Mouse (Mus musculus) heart, embryonic 16.5 days (tissue): ENCODE data around the gene Akap7. TPM values are rescaled to one million over a fixed set of nuclear protein-coding genes. Genes with fewer than 3 reads are reported as not detected.
"Not testable (repeated sequence)": the region's sequence is repeated elsewhere in the genome, so short reads cannot be mapped to it uniquely, and the experiment has no call there.

ENCODE experiments used
- ATAC-seq: fragments of 200-750 bp; cut with Nextera tagmentation; replicated peaks from 2 replicates; pipeline ENCODE4 v1.8.0; 2017; ENCODE audit warnings: moderate number of reproducible peaks; ENCODE audit not compliant: insufficient read depth, low FRiP score; ENCODE audit errors: extremely low read depth
- H3K27ac ChIP-seq: fragments of 300-500 bp; sonication (generic); 2 replicates; pipeline ENCODE4 v1.5.1; 2014; ENCODE audit warnings: mild to moderate bottlenecking, low read length, control low read depth, moderate library complexity
- H3K27me3 ChIP-seq: fragments of 300-500 bp; sonication (generic); 2 replicates; pipeline ENCODE4 v1.6.1; 2014; ENCODE audit warnings: low read length, mixed read lengths; ENCODE audit not compliant: control insufficient read depth, insufficient read depth
- H3K36me3 ChIP-seq: fragments of 300-500 bp; sonication (generic); 2 replicates; pipeline ENCODE4 v1.6.1; 2014; ENCODE audit not compliant: control insufficient read depth, insufficient read depth
- H3K4me1 ChIP-seq: fragments of 300-500 bp; sonication (generic); 2 replicates; pipeline ENCODE4 v1.6.1; 2014; ENCODE audit warnings: low read length, mixed read lengths; ENCODE audit not compliant: control insufficient read depth, insufficient read depth
- H3K4me2 ChIP-seq: fragments of 300-500 bp; sonication (generic); 2 replicates; pipeline ENCODE4 v1.6.1; 2014; ENCODE audit warnings: low read depth, mild to moderate bottlenecking, control low read depth, low read length
- H3K4me3 ChIP-seq: fragments of 300-500 bp; sonication (generic); 2 replicates; pipeline ENCODE4 v1.5.1; 2014; ENCODE audit warnings: mild to moderate bottlenecking, control low read depth, low read length
- H3K9ac ChIP-seq: fragments of 300-500 bp; sonication (generic); 2 replicates; pipeline ENCODE4 v1.6.1; 2014; ENCODE audit warnings: low read length, control low read depth
- H3K9me3 ChIP-seq: fragments of 300-500 bp; sonication (generic); replicated peaks from 2 replicates; pipeline ENCODE4 v1.6.1; 2016; ENCODE audit warnings: low read length; ENCODE audit not compliant: control insufficient read depth
- WGBS: fragments of 180-500 bp; shearing (Covaris S2); extraction: QIAGEN DNeasy Blood & Tissue Kit; methylation state at CpG from one replicate; pipeline ENCODE4 v1.1.7; 2014; 5-methylcytosine and 5-hydroxymethylcytosine counted together
- polyA plus RNA-seq: library from polyadenylated mRNA; unstranded; fragments of >200 nt; fragmentation: Nextera tagmentation; extraction: Ambion mirVana; gene quantifications from 2 replicates; pipeline ENCODE4 v1.2.1, GENCODE M21; 2015

Akap7 gene
- polyA plus RNA-seq, 1 experiment from 2014 or later, result 26.9 TPM

DNA sequence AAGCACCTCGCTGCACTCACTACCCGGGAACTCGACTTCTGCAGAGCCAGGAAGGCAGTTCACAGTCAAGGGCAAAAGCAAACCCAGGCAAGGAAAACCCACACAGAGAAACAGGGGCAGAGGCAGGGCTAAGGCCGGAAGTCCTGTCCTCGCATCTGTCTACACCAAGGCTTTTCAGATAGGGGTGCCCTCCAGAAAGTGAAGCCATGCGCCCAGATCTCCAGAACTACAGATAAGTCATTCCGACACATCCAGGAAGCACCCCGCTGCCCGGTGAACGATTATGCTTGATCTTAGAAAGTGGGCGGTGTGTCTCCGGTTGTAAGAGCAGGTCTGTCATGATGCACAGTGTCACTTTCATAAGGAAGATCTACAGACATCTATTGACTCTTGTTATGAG is 109.1 kb downstream of the Akap7 start:
- Histone ChIP-seq H3K27ac (no peak overlapping the region), H3K9me3 (no peaks in the 10 kb centered on the region), H3K4me3 (peak overlapping the region; percentile 31), H3K9ac (peak overlapping the region; percentile 23), H3K4me1 (peaks cover 7% of the 10 kb centered on the region; the same call in 1 of the 2 replicates), H3K36me3 (peaks cover 4% of the 10 kb centered on the region; the same call in 1 of the 2 replicates), H3K4me2 (peak overlapping the region; percentile 79), H3K27me3 (no peaks in the 10 kb centered on the region)
- 29% methylated on average over 12 of the region's 12 CpGs for WGBS
- 0 out of 2 replicates have a peak, but pooled peaks have one; percentile 37 for ATAC-seq

DNA sequence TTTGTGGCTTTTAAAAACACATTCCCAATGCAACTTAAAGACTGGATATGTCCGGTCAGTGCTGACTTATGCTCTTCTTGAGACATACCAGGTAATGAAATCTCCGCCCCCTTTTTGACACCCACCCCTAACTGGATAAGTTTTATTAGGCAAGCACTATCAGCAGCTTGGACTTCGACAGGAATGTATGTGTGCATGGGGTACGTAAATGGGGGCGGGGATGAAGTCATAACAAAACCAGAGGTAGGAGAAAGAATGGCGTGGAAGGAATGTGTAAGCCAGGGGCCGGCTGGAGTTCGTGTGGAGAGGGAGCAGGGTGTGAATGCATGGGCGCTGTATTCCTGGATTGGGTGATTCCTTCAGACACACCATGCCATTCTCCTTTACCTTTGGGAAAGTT is 109.6 kb downstream of the Akap7 start:
- Histone ChIP-seq H3K36me3 (peaks cover 4% of the 10 kb centered on the region; the same call in 1 of the 2 replicates), H3K27ac (no peak overlapping the region), H3K4me2 (peak overlapping the region; percentile 79), H3K9me3 (no peaks in the 10 kb centered on the region), H3K4me1 (peaks cover 7% of the 10 kb centered on the region; the same call in 1 of the 2 replicates), H3K9ac (no peak overlapping the region), H3K27me3 (no peaks in the 10 kb centered on the region), H3K4me3 (peak overlapping the region; percentile 31)
- no peak for ATAC-seq
- WGBS, result 40% methylated on average over 9 of the region's 9 CpGs

DNA sequence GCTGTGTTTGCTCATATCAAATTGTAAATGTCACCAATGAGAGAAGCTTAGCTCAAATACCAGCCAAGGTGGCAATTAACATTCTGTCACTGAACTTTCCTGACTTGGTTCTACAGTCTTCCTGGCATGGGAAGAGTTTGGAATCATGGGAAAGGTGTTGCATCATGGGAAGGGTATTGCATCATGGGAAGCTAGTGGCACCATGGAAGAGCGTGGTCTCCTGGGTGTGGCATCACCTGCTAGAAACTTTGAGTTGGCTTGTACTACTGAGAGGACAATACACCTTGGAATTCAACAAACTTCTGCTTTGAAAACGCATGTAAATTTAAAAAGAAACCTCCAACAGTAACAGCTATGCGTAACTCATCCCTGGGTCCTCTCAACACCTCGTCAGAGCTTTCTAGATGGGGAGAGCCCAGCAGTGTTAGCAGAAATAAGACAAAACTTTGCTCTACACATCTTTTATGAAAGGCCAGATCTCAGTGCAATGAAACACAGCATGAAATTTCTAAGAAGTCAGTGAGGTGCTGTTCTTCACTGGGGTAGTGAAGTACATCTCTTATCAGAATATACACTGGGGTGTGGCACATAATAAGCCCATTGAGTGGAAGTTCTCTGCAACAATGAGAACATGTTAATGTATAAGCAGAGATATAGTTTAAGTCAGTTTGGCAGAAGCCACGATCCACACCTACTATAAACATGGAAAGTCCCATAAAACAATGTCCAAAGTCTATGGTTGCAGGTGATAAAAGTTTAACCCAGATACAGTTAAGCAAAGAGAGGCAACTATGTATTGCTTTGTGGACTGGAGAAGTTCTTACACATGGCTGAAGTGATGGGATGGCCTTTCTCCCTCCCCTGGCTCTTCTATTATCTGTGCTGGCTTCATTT is 115.2 kb downstream of the Akap7 start:
- H3K9me3 ChIP-seq, result no peaks in the 10 kb centered on the region
- H3K4me2 ChIP-seq, result no peak overlapping the region
- peaks cover 4% of the 10 kb centered on the region; the same call in 1 of the 2 replicates for H3K36me3 ChIP-seq
- no peak for ATAC-seq
- 80% methylated on average over 5 of the region's 5 CpGs for WGBS
- no peak overlapping the region for H3K4me3 ChIP-seq
- no peaks in the 10 kb centered on the region for H3K27me3 ChIP-seq
- H3K27ac ChIP-seq, result no peak overlapping the region
- no peak overlapping the region for H3K9ac ChIP-seq
- H3K4me1 ChIP-seq, result no peaks in the 10 kb centered on the region

DNA sequence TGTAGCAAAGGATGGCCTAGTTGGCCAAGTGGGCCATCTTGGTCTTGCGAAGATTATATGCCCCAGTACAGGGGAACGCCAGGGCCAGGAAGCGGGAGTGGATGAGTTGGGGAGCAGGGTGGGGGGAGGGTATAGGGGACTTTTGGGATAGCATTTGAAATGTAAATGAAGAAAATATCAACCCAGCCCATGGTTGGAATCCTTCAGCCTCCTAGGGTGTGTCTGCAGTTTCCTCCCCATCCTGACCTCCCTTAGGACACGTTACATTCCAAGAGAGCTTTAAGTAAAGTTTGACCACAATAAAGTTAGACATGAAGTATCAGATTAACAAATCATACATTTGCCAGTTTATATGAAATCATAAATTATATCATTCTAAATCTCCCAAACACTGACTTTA is 116.5 kb downstream of the Akap7 start:
- no peak for ATAC-seq
- no peaks in the 10 kb centered on the region for H3K9me3 ChIP-seq
- 91% methylated on average over 4 of the region's 4 CpGs for WGBS
- no peak overlapping the region for H3K9ac ChIP-seq
- H3K27ac ChIP-seq, result no peak overlapping the region
- no peaks in the 10 kb centered on the region for H3K4me1 ChIP-seq
- no peak overlapping the region for H3K4me2 ChIP-seq
- no peaks in the 10 kb centered on the region for H3K27me3 ChIP-seq
- peaks cover 4% of the 10 kb centered on the region; the same call in 1 of the 2 replicates for H3K36me3 ChIP-seq
- H3K4me3 ChIP-seq, result no peak overlapping the region

DNA sequence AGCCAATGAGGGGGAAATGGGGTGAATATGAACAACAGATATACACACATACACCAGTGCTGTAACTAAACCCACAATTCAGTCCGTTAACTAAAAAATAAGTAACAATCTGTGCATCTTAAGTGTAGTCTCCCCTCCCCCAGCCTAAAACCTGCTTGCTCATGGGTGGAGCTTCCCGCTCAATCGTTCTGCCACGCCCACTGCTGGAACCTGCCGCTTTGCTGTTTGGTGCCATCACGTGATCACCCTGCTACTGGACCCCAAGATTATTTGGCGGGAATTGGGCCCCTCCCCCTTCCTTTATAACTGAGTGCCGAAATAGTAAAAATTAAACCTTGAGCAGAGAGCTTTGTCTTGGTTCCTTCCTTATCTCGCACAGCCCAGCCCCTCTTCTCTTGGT is 121.4 kb downstream of the Akap7 start:
- not testable (repeated sequence) for H3K36me3 ChIP-seq, H3K9me3 ChIP-seq, H3K4me2 ChIP-seq, H3K9ac ChIP-seq, H3K27me3 ChIP-seq, H3K4me3 ChIP-seq, ATAC-seq, H3K27ac ChIP-seq, H3K4me1 ChIP-seq
- whole genome bisulfite sequencing, result 53% methylated on average over 8 of the region's 9 CpGs

DNA sequence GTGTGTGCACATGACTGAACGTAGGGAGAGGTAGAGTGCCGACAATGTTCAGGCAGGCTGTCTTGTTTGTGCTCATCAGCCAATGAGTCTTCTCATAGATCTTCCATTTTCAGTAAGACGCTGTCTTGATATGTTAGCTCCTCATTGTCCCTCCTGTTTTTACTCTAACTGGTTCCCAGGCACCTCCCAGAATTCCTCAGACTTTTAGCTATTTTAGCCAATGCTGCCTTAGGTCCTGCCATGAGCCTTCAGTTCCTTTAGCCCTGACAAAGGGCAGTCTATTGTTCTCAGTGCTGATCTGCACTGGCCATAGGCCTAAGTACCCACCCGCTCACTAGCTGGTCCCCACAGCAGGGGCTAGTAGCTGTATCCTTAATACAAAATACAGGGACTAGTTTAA is 122.0 kb downstream of the Akap7 start:
- no peaks in the 10 kb centered on the region for H3K9me3 ChIP-seq
- no peak overlapping the region for H3K27ac ChIP-seq
- H3K9ac ChIP-seq, result no peak overlapping the region
- ATAC-seq, result no peak
- H3K4me2 ChIP-seq, result no peak overlapping the region
- 92% methylated on average over 4 of the region's 4 CpGs for WGBS
- no peaks in the 10 kb centered on the region for H3K4me1 ChIP-seq
- H3K36me3 ChIP-seq, result no peaks in the 10 kb centered on the region
- no peak overlapping the region for H3K4me3 ChIP-seq
- H3K27me3 ChIP-seq, result no peaks in the 10 kb centered on the region

DNA sequence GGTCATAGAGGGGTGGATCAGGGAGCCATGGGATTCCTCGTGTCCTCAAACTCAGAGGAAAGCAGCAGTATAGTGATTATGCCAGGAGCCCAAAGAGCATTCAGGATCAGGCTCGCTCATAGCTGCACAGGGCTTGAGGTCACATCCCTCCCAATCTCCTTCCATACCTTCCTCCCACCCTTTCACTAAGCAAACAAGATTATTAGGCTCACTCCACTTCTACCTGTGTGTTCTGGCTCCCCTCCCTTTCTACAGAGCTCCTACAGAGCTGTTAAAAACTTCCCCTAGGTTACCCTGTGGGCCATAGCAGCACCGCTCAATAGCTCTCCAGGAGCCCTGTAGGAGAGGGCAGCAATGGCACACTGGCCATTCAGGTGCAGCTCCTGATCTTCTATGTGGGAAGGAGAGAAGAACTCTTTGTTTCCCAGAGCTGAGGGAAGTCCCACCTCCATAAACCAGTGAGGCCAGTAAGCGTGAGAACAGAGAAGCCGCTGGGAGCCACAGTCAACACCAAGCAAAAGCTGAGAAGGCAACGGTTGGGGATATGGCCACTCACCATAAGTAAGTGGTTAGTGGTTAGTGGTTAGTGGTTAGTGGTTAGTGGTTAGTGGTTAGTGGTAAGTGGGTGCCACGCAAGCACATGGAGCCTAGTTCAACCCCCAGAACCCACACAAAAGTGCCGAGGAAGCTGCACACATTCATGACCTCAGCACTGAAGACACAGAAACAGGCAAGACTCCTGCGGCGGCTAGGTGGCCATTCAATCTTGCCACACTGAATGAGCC is 122.7 kb downstream of the Akap7 start:
- no peak for ATAC-seq
- Histone ChIP-seq H3K9ac (no peak overlapping the region), H3K4me2 (no peak overlapping the region), H3K27me3 (no peaks in the 10 kb centered on the region), H3K4me1 (no peaks in the 10 kb centered on the region), H3K36me3 (no peaks in the 10 kb centered on the region), H3K27ac (no peak overlapping the region), H3K9me3 (no peaks in the 10 kb centered on the region), H3K4me3 (no peak overlapping the region)
- 76% methylated on average over 10 of the region's 10 CpGs for WGBS

DNA sequence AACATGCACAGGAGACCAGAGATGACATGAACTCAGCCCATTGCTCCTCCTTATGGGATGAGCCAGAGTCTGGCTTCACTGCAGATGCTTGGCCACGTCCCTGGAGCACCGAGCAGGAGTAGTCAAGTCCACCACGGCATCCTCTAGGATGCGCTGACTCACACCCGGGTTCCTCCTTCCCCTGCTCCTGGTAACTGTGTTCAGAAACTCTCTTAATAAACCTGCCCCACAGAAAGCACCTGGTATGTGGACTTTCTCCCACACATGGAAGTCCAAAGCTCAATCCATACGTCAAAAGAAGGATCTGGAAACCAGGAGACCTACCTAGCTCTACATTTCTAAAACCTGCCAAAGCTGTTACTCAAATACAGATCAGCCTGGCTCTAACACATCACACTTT is 124.4 kb downstream of the Akap7 start:
- Histone ChIP-seq H3K4me1 (no peaks in the 10 kb centered on the region), H3K36me3 (no peaks in the 10 kb centered on the region), H3K9ac (no peak overlapping the region), H3K27me3 (no peaks in the 10 kb centered on the region), H3K9me3 (no peaks in the 10 kb centered on the region), H3K4me2 (no peak overlapping the region), H3K4me3 (no peak overlapping the region), H3K27ac (no peak overlapping the region)
- WGBS, result 91% methylated on average over 6 of the region's 6 CpGs
- no peak for ATAC-seq

DNA sequence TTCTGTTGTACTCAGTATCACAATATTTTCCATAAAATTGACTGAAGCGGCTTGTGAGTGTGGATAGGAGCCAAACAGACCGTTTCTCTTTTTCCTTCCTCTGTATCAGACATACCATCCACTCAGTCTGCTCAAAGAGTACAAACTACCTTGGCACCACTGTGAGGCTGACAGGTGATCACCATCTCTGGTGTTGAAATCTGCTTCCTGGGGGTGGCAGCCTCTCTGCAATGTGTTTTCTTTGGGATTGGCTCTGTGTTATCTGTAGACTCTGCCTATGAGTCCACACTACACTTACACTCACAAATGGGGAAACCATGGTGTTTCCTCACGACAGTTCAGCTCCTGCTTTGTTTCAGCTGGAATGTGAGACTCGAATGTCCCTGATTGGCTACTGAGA is 128.6 kb downstream of the Akap7 start:
- no peak for ATAC-seq
- 61% methylated on average over 4 of the region's 4 CpGs for WGBS
- Histone ChIP-seq H3K36me3 (no peaks in the 10 kb centered on the region), H3K9ac (no peak overlapping the region), H3K4me1 (no peaks in the 10 kb centered on the region), H3K4me2 (no peak overlapping the region), H3K9me3 (no peaks in the 10 kb centered on the region), H3K27me3 (no peaks in the 10 kb centered on the region), H3K27ac (no peak overlapping the region), H3K4me3 (no peak overlapping the region)
